Mouse (Mus musculus): ENCODE data around the gene Strn. TPM values are rescaled to one million over a fixed set of nuclear protein-coding genes. Genes with fewer than 3 reads are reported as not detected.

Strn gene
- polyA plus RNA-seq, 1 experiment from 2014 or later: 6.3 TPM

- H3K9ac ChIP-seq (ENCODE audit: low read depth, low read length): no peak overlapping the region
- no peak overlapping the region for H3K4me2 ChIP-seq (ENCODE audit: low read length)
- no peaks in the 10 kb centered on the region for H3K9me3 ChIP-seq (replicated peaks; ENCODE audit: control insufficient read depth, low read length, poor library complexity, severe bottlenecking)
- 55% methylated on average over 17 of the region's 17 CpGs for WGBS
- H3K36me3 ChIP-seq (ENCODE audit: control insufficient read depth, insufficient read depth, low read length): peaks cover 13% of the 10 kb centered on the region
- H3K4me1 ChIP-seq (ENCODE audit: control insufficient read depth, insufficient read depth, low read length): no peaks in the 10 kb centered on the region
- no peak for ATAC-seq
- H3K27me3 ChIP-seq (ENCODE audit: control insufficient read depth, insufficient read depth, low read depth, low read length): no peaks in the 10 kb centered on the region
- no peak overlapping the region for H3K27ac ChIP-seq (ENCODE audit: low read length)
- H3K4me3 ChIP-seq (ENCODE audit: low read depth, low read length): no peak overlapping the region
Measured at GRCm38 (mm10) chr17:78752938-78753655, 16.1 kb upstream of the Strn start.

GRCm38 (mm10) chr17:78752064-78752463 lies 15.1 kb upstream of the Strn start:
- H3K4me3 ChIP-seq (ENCODE audit: low read depth, low read length): no peak overlapping the region
- 46% methylated on average over 10 of the region's 10 CpGs for WGBS
- H3K9me3 ChIP-seq (replicated peaks; ENCODE audit: control insufficient read depth, low read length, poor library complexity, severe bottlenecking): no peaks in the 10 kb centered on the region
- no peaks in the 10 kb centered on the region for H3K27me3 ChIP-seq (ENCODE audit: control insufficient read depth, insufficient read depth, low read depth, low read length)
- H3K27ac ChIP-seq (ENCODE audit: low read length): no peak overlapping the region
- H3K4me1 ChIP-seq (ENCODE audit: control insufficient read depth, insufficient read depth, low read length): no peaks in the 10 kb centered on the region
- H3K4me2 ChIP-seq (ENCODE audit: low read length): no peak overlapping the region
- H3K9ac ChIP-seq (ENCODE audit: low read depth, low read length): no peak overlapping the region
- no peak for ATAC-seq
- peaks cover 10% of the 10 kb centered on the region for H3K36me3 ChIP-seq (ENCODE audit: control insufficient read depth, insufficient read depth, low read length)

GRCm38 (mm10) chr17:78748440-78748839 lies 11.4 kb upstream of the Strn start:
- H3K9me3 ChIP-seq (replicated peaks; ENCODE audit: control insufficient read depth, low read length, poor library complexity, severe bottlenecking): no peaks in the 10 kb centered on the region
- no peak for ATAC-seq
- no peaks in the 10 kb centered on the region for H3K27me3 ChIP-seq (ENCODE audit: control insufficient read depth, insufficient read depth, low read depth, low read length)
- H3K9ac ChIP-seq (ENCODE audit: low read depth, low read length): no peak overlapping the region
- H3K4me2 ChIP-seq (ENCODE audit: low read length): no peak overlapping the region
- no peak overlapping the region for H3K4me3 ChIP-seq (ENCODE audit: low read depth, low read length)
- H3K27ac ChIP-seq (ENCODE audit: low read length): no peak overlapping the region
- no peaks in the 10 kb centered on the region for H3K4me1 ChIP-seq (ENCODE audit: control insufficient read depth, insufficient read depth, low read length)
- WGBS: 83% methylated on average over 9 of the region's 9 CpGs
- no peaks in the 10 kb centered on the region; the same call in 1 of the 2 replicates for H3K36me3 ChIP-seq (ENCODE audit: control insufficient read depth, insufficient read depth, low read length)

GRCm38 (mm10) chr17:78738416-78738815 lies 1.4 kb upstream of the Strn start:
- ATAC-seq: no peak
- Histone ChIP-seq H3K4me1 (ENCODE audit: control insufficient read depth, insufficient read depth, low read length) (peaks cover 18% of the 10 kb centered on the region), H3K36me3 (ENCODE audit: control insufficient read depth, insufficient read depth, low read length) (no peaks in the 10 kb centered on the region), H3K27me3 (ENCODE audit: control insufficient read depth, insufficient read depth, low read depth, low read length) (no peaks in the 10 kb centered on the region), H3K4me2 (ENCODE audit: low read length) (no peak overlapping the region), H3K9me3 (replicated peaks; ENCODE audit: control insufficient read depth, low read length, poor library complexity, severe bottlenecking) (no peaks in the 10 kb centered on the region), H3K9ac (ENCODE audit: low read depth, low read length) (no peak overlapping the region), H3K27ac (ENCODE audit: low read length) (no peak overlapping the region), H3K4me3 (ENCODE audit: low read depth, low read length) (no peak overlapping the region)
- 37% methylated on average over 1 of the region's 1 CpGs for WGBS

GRCm38 (mm10) chr17:78737771-78738170 lies 775 bp upstream of the Strn start:
- Histone ChIP-seq H3K36me3 (ENCODE audit: control insufficient read depth, insufficient read depth, low read length) (no peaks in the 10 kb centered on the region), H3K9ac (ENCODE audit: low read depth, low read length) (no peak overlapping the region), H3K4me2 (ENCODE audit: low read length) (no peak overlapping the region), H3K4me3 (ENCODE audit: low read depth, low read length) (no peak overlapping the region), H3K27me3 (ENCODE audit: control insufficient read depth, insufficient read depth, low read depth, low read length) (no peaks in the 10 kb centered on the region), H3K4me1 (ENCODE audit: control insufficient read depth, insufficient read depth, low read length) (peaks cover 18% of the 10 kb centered on the region), H3K27ac (ENCODE audit: low read length) (no peak overlapping the region), H3K9me3 (replicated peaks; ENCODE audit: control insufficient read depth, low read length, poor library complexity, severe bottlenecking) (no peaks in the 10 kb centered on the region)
- WGBS: 35% methylated on average over 2 of the region's 2 CpGs
- no peak for ATAC-seq

GRCm38 (mm10) chr17:78736473-78736988 lies 465 bp downstream of the Strn start:
- H3K27ac ChIP-seq (ENCODE audit: low read length): peak overlapping the region; percentile 85
- peak overlapping the region; percentile 93 for H3K4me3 ChIP-seq (ENCODE audit: low read depth, low read length)
- WGBS: under 1% methylated on average over 42 of the region's 60 CpGs
- ATAC-seq: peak; percentile 99
- peaks cover 24% of the 10 kb centered on the region for H3K4me1 ChIP-seq (ENCODE audit: control insufficient read depth, insufficient read depth, low read length)
- H3K27me3 ChIP-seq (ENCODE audit: control insufficient read depth, insufficient read depth, low read depth, low read length): no peaks in the 10 kb centered on the region
- H3K9me3 ChIP-seq (replicated peaks; ENCODE audit: control insufficient read depth, low read length, poor library complexity, severe bottlenecking): no peaks in the 10 kb centered on the region
- H3K4me2 ChIP-seq (ENCODE audit: low read length): peak overlapping the region; percentile 83
- H3K9ac ChIP-seq (ENCODE audit: low read depth, low read length): peak overlapping the region; percentile 96
- no peaks in the 10 kb centered on the region for H3K36me3 ChIP-seq (ENCODE audit: control insufficient read depth, insufficient read depth, low read length)

GRCm38 (mm10) chr17:78735731-78736472 lies 1.1 kb downstream of the Strn start:
- Histone ChIP-seq H3K4me3 (ENCODE audit: low read depth, low read length) (peak overlapping the region; percentile 93), H3K9ac (ENCODE audit: low read depth, low read length) (peak overlapping the region; percentile 96), H3K4me2 (ENCODE audit: low read length) (peak overlapping the region; percentile 83), H3K27me3 (ENCODE audit: control insufficient read depth, insufficient read depth, low read depth, low read length) (no peaks in the 10 kb centered on the region), H3K9me3 (replicated peaks; ENCODE audit: control insufficient read depth, low read length, poor library complexity, severe bottlenecking) (no peaks in the 10 kb centered on the region), H3K27ac (ENCODE audit: low read length) (peak overlapping the region; percentile 85), H3K4me1 (ENCODE audit: control insufficient read depth, insufficient read depth, low read length) (peaks cover 24% of the 10 kb centered on the region), H3K36me3 (ENCODE audit: control insufficient read depth, insufficient read depth, low read length) (no peaks in the 10 kb centered on the region)
- 2% methylated on average over 27 of the region's 39 CpGs for WGBS
- no peak; the same call in 1 of the 2 replicates for ATAC-seq

- no peak overlapping the region for H3K9ac ChIP-seq (ENCODE audit: low read depth, low read length)
- H3K36me3 ChIP-seq (ENCODE audit: control insufficient read depth, insufficient read depth, low read length): no peaks in the 10 kb centered on the region
- WGBS: 74% methylated on average over 10 of the region's 10 CpGs
- no peaks in the 10 kb centered on the region for H3K27me3 ChIP-seq (ENCODE audit: control insufficient read depth, insufficient read depth, low read depth, low read length)
- peak overlapping the region; percentile 83 for H3K4me2 ChIP-seq (ENCODE audit: low read length)
- H3K4me3 ChIP-seq (ENCODE audit: low read depth, low read length): no peak overlapping the region
- H3K9me3 ChIP-seq (replicated peaks; ENCODE audit: control insufficient read depth, low read length, poor library complexity, severe bottlenecking): no peaks in the 10 kb centered on the region
- ATAC-seq: no peak
- H3K27ac ChIP-seq (ENCODE audit: low read length): no peak overlapping the region
- peaks cover 27% of the 10 kb centered on the region for H3K4me1 ChIP-seq (ENCODE audit: control insufficient read depth, insufficient read depth, low read length)
Measured at GRCm38 (mm10) chr17:78734806-78735205, 2.2 kb downstream of the Strn start.

- no peaks in the 10 kb centered on the region for H3K27me3 ChIP-seq (ENCODE audit: control insufficient read depth, insufficient read depth, low read depth, low read length)
- H3K27ac ChIP-seq (ENCODE audit: low read length): no peak overlapping the region
- no peaks in the 10 kb centered on the region for H3K36me3 ChIP-seq (ENCODE audit: control insufficient read depth, insufficient read depth, low read length)
- WGBS: 63% methylated on average over 1 of the region's 1 CpGs
- no peak overlapping the region for H3K4me2 ChIP-seq (ENCODE audit: low read length)
- no peaks in the 10 kb centered on the region for H3K9me3 ChIP-seq (replicated peaks; ENCODE audit: control insufficient read depth, low read length, poor library complexity, severe bottlenecking)
- ATAC-seq: no peak
- peaks cover 25% of the 10 kb centered on the region for H3K4me1 ChIP-seq (ENCODE audit: control insufficient read depth, insufficient read depth, low read length)
- H3K4me3 ChIP-seq (ENCODE audit: low read depth, low read length): no peak overlapping the region
- H3K9ac ChIP-seq (ENCODE audit: low read depth, low read length): no peak overlapping the region
Measured at GRCm38 (mm10) chr17:78732056-78732455, 4.9 kb downstream of the Strn start.
